Mouse (Mus musculus): ENCODE results near the gene Lysmd3. TPM values are rescaled to one million over a fixed set of nuclear protein-coding genes. Genes with fewer than 3 reads are reported as not detected.

Lysmd3 gene
- total RNA-seq, 4 experiments from 2014 or later: 6.3 to 10.0 (median 6.6) TPM

- no peak for DNase-seq (ENCODE audit: low spot score in 2 of 2)
Observed at GRCm38 (mm10) chr13:81667713-81668112, 10.2 kb downstream of the Lysmd3 start.

GRCm38 (mm10) chr13:81675333-81675732 lies 17.9 kb downstream of the Lysmd3 start:
- no peak for DNase-seq (ENCODE audit: low spot score in 2 of 2)

- no peak for DNase-seq (ENCODE audit: low spot score in 2 of 2)
Observed at GRCm38 (mm10) chr13:81683107-81683506, 25.6 kb downstream of the Lysmd3 start.

- DNase-seq (ENCODE audit: low spot score in 2 of 2): no peak
Observed at GRCm38 (mm10) chr13:81684258-81684657, 26.8 kb downstream of the Lysmd3 start.

GRCm38 (mm10) chr13:81684884-81685283 lies 27.4 kb downstream of the Lysmd3 start:
- no peak for DNase-seq (ENCODE audit: low spot score in 2 of 2)

- DNase-seq (ENCODE audit: low spot score in 2 of 2): no peak
Observed at GRCm38 (mm10) chr13:81689587-81689986, 32.1 kb downstream of the Lysmd3 start.

- DNase-seq (ENCODE audit: low spot score in 2 of 2): no peak
Observed at GRCm38 (mm10) chr13:81690477-81690876, 33.0 kb downstream of the Lysmd3 start.

- no peak for DNase-seq (ENCODE audit: low spot score in 2 of 2)
Observed at GRCm38 (mm10) chr13:81691606-81692005, 34.1 kb downstream of the Lysmd3 start.

GRCm38 (mm10) chr13:81694446-81694845 lies 37.0 kb downstream of the Lysmd3 start:
- DNase-seq (ENCODE audit: low spot score in 2 of 2): no peak

GRCm38 (mm10) chr13:81703148-81703547 lies 45.7 kb downstream of the Lysmd3 start:
- DNase-seq (ENCODE audit: low spot score in 2 of 2): no peak

- DNase-seq (ENCODE audit: low spot score in 2 of 2): no peak
Observed at GRCm38 (mm10) chr13:81703621-81704020, 46.2 kb downstream of the Lysmd3 start.

GRCm38 (mm10) chr13:81706311-81706710 lies 48.8 kb downstream of the Lysmd3 start:
- DNase-seq (ENCODE audit: low spot score in 2 of 2): no peak

- DNase-seq (ENCODE audit: low spot score in 2 of 2): no peak
Observed at GRCm38 (mm10) chr13:81709805-81710204, 52.3 kb downstream of the Lysmd3 start.

- DNase-seq (ENCODE audit: low spot score in 2 of 2): no peak
Observed at GRCm38 (mm10) chr13:81710266-81710665, 52.8 kb downstream of the Lysmd3 start.

GRCm38 (mm10) chr13:81710775-81711545 lies 53.5 kb downstream of the Lysmd3 start, which contains the start of the genes Polr3g and Mblac2:
Gene Polr3g, minus strand, starts transcription at chr13:81711013.
Gene Mblac2, plus strand, starts transcription at chr13:81711341.
- DNase-seq (ENCODE audit: low spot score in 2 of 2): peak; percentile 86 to 90

GRCm38 (mm10) chr13:81711546-81712371 lies 54.3 kb downstream of the Lysmd3 start:
- DNase-seq (ENCODE audit: low spot score in 2 of 2): no peak

GRCm38 (mm10) chr13:81713896-81714295 lies 56.4 kb downstream of the Lysmd3 start:
- no peak for DNase-seq (ENCODE audit: low spot score in 2 of 2)

Other genes with a start within 250 kb of the Lysmd3 start
- gene Adgrv1, start 24.5 kb upstream of the Lysmd3 start, total RNA-seq (2022): under 1 TPM in 1 of 4 experiments, not detected in 3; 0.19 TPM
- 1 to 10 TPM; 1.6 to 4.2 (median 3.3) TPM for gene Polr3g, start 53.4 kb downstream of the Lysmd3 start, total RNA-seq (2022)
- gene Mblac2, start 53.7 kb downstream of the Lysmd3 start, total RNA-seq (2022): 1 to 10 TPM; 1.2 to 1.8 (median 1.4) TPM
- 10 to 100 TPM; 15.6 to 20.6 (median 18.8) TPM for gene Cetn3, start 125.4 kb downstream of the Lysmd3 start, total RNA-seq (2022)